Mouse (Mus musculus) stomach, postnatal 0 days (tissue): ENCODE results near the gene Ctr9. TPM values are rescaled to one million over a fixed set of nuclear protein-coding genes. Genes with fewer than 3 reads are reported as not detected.

Source experiments
- ATAC-seq: fragments of 200-750 bp; cut with Nextera tagmentation; 2 replicates; pipeline ENCODE4 v1.8.0; 2017; ENCODE audit not compliant: low FRiP score, low TSS enrichment
- DNase-seq: peaks from one replicate; pipeline ENCODE4 v3.0.0-alpha.2; 2016; ENCODE audit warnings: low spot score
- H3K27ac ChIP-seq: fragments of 300-500 bp; sonication (generic); replicated peaks from 2 replicates; pipeline ENCODE4 v1.5.1; 2014; ENCODE audit warnings: mild to moderate bottlenecking, control low read depth
- H3K27me3 ChIP-seq: fragments of 300-500 bp; sonication (generic); 2 replicates; pipeline ENCODE4 v1.6.1; 2014; ENCODE audit warnings: low read length; ENCODE audit not compliant: control insufficient read depth, insufficient read depth
- H3K36me3 ChIP-seq: fragments of 300-500 bp; sonication (generic); 2 replicates; pipeline ENCODE4 v1.6.1; 2014; ENCODE audit warnings: low read length, mixed read lengths; ENCODE audit not compliant: control insufficient read depth, insufficient read depth
- H3K4me1 ChIP-seq: fragments of 300-500 bp; sonication (generic); replicated peaks from 2 replicates; pipeline ENCODE4 v1.6.1; 2014; ENCODE audit warnings: antibody characterized with exemption; ENCODE audit not compliant: control insufficient read depth, insufficient read depth
- H3K4me2 ChIP-seq: fragments of 300-500 bp; sonication (generic); replicated peaks from 2 replicates; pipeline ENCODE4 v1.6.1; 2014; ENCODE audit warnings: low read depth, mild to moderate bottlenecking, control low read depth, moderate library complexity
- H3K4me3 ChIP-seq: fragments of 300-500 bp; sonication (generic); 2 replicates; pipeline ENCODE4 v1.5.1; 2014; ENCODE audit warnings: low read depth, low read length, control low read depth
- H3K9ac ChIP-seq: fragments of 300-500 bp; sonication (generic); 2 replicates; pipeline ENCODE4 v1.6.1; 2014; ENCODE audit warnings: mild to moderate bottlenecking, low read length, control low read depth, mixed read lengths
- H3K9me3 ChIP-seq: fragments of 300-500 bp; sonication (generic); 2 replicates; pipeline ENCODE4 v1.6.1; 2016; ENCODE audit warnings: low read length; ENCODE audit not compliant: control insufficient read depth
- CTCF ChIP-seq: IDR thresholded peaks from 2 replicates; pipeline ENCODE4 v1.5.1; 2016; ENCODE audit warnings: antibody characterized with exemption, low read depth, mild to moderate bottlenecking, moderate library complexity
- EP300 ChIP-seq: optimal IDR thresholded peaks from 2 replicates; pipeline ENCODE3; 2016; ENCODE audit warnings: antibody characterized with exemption
- WGBS: fragments of 180-500 bp; shearing (Covaris S2); extraction: QIAGEN DNeasy Blood & Tissue Kit; methylation state at CpG from one replicate; pipeline ENCODE4 v1.1.7; 2014; 5-methylcytosine and 5-hydroxymethylcytosine counted together
- polyA plus RNA-seq: library from polyadenylated mRNA; unstranded; fragments of >200 nt; fragmentation: Nextera tagmentation; extraction: Ambion mirVana; gene quantifications from 2 replicates; pipeline ENCODE4 v1.2.1, GENCODE M21; 2015

Ctr9 gene
- polyA plus RNA-seq, 1 experiment from 2014 or later = 26.4 TPM

- peaks cover 26% of the 10 kb centered on the region for H3K36me3 ChIP-seq
Observed at GRCm38 (mm10) chr7:111080876-111081275, 52.1 kb downstream of the Ctr9 start.

GRCm38 (mm10) chr7:111082043-111082821, 53.5 kb downstream of the Ctr9 start:
- under 1% methylated on average over 82 of the region's 83 CpGs for WGBS
- peak overlapping the region; percentile 100 for H3K9ac ChIP-seq
- DNase-seq (peak; percentile 90), ATAC-seq (peak; percentile 80)
- peak overlapping the region; percentile 99 for H3K4me3 ChIP-seq
- peak overlapping the region; percentile 70 for H3K4me2 ChIP-seq
- TF ChIP-seq EP300 (peak; percentile 75), CTCF (peak; percentile 40; the same call in 1 of the 2 replicates)
- peak overlapping the region; percentile 100 for H3K27ac ChIP-seq
- H3K27me3 ChIP-seq = no peaks in the 10 kb centered on the region
- H3K4me1 ChIP-seq = 0 out of 2 replicates have a peak, but pooled peaks cover 3% of the 10 kb centered on the region
- peaks cover 18% of the 10 kb centered on the region for H3K36me3 ChIP-seq
- H3K9me3 ChIP-seq = no peaks in the 10 kb centered on the region

More at GRCm38 (mm10) chr7:111080876-111081275, 52.1 kb downstream of the Ctr9 start:
- ATAC-seq (no peak), DNase-seq (no peak)
- no peaks in the 10 kb centered on the region for H3K27me3 ChIP-seq
- TF ChIP-seq EP300 = no peak
- no peak for TF ChIP-seq CTCF
- H3K4me1 ChIP-seq = 0 out of 2 replicates have a peak, but pooled peaks cover 3% of the 10 kb centered on the region
- peak overlapping the region; percentile 70 for H3K4me2 ChIP-seq
- H3K27ac ChIP-seq = no peak overlapping the region
- WGBS = 49% methylated on average over 3 of the region's 3 CpGs
- no peaks in the 10 kb centered on the region for H3K9me3 ChIP-seq
- H3K9ac ChIP-seq = peak overlapping the region; percentile 100; the same call in 1 of the 2 replicates
- peak overlapping the region; percentile 99 for H3K4me3 ChIP-seq

GRCm38 (mm10) chr7:111082822-111083732, 54.3 kb downstream of the Ctr9 start, which contains the start of gene Eif4g2:
TSS of gene Eif4g2 (minus strand) at chr7:111083030.
- WGBS = under 1% methylated on average over 68 of the region's 70 CpGs
- H3K4me3 ChIP-seq = peak within 1 kb of the TSS; percentile 99
- DNase-seq (peak; percentile 99), ATAC-seq (peak; percentile 99)
- no peaks in the 10 kb centered on the region for H3K27me3 ChIP-seq
- H3K27ac ChIP-seq = peak within 1 kb of the TSS; percentile 100
- no peaks in the 10 kb centered on the region for H3K9me3 ChIP-seq
- H3K4me1 ChIP-seq = 0 out of 2 replicates have a peak, but pooled peaks cover 3% of the 10 kb centered on the region
- H3K9ac ChIP-seq = peak within 1 kb of the TSS; percentile 100
- H3K36me3 ChIP-seq = peaks cover 12% of the 10 kb centered on the region
- TF ChIP-seq EP300 (peak; percentile 85), CTCF (no peak)
- peak within 1 kb of the TSS; percentile 70 for H3K4me2 ChIP-seq

GRCm38 (mm10) chr7:111083733-111084120, 55.0 kb downstream of the Ctr9 start:
- peaks cover 10% of the 10 kb centered on the region; the same call in 1 of the 2 replicates for H3K36me3 ChIP-seq
- no peaks in the 10 kb centered on the region for H3K9me3 ChIP-seq
- H3K4me1 ChIP-seq = 0 out of 2 replicates have a peak, but pooled peaks cover 3% of the 10 kb centered on the region
- H3K27ac ChIP-seq = peak overlapping the region; percentile 100
- H3K4me3 ChIP-seq = peak overlapping the region; percentile 99
- no peak for ATAC-seq
- DNase-seq = no peak
- no peaks in the 10 kb centered on the region for H3K27me3 ChIP-seq
- TF ChIP-seq CTCF (no peak), EP300 (no peak)
- WGBS = 9% methylated on average over 4 of the region's 4 CpGs
- peak overlapping the region; percentile 80 for H3K9ac ChIP-seq
- peak overlapping the region; percentile 62 for H3K4me2 ChIP-seq

GRCm38 (mm10) chr7:111084443-111084842, 55.7 kb downstream of the Ctr9 start:
- H3K27ac ChIP-seq = no peak overlapping the region

More at GRCm38 (mm10) chr7:111084443-111084842, 55.7 kb downstream of the Ctr9 start:
- Histone ChIP-seq H3K4me2 (no peak overlapping the region), H3K27me3 (no peaks in the 10 kb centered on the region), H3K36me3 (peaks cover 8% of the 10 kb centered on the region; the same call in 1 of the 2 replicates), H3K4me1 (0 out of 2 replicates have a peak, but pooled peaks cover 3% of the 10 kb centered on the region), H3K9me3 (no peaks in the 10 kb centered on the region), H3K4me3 (no peak overlapping the region), H3K9ac (no peak overlapping the region)
- 62% methylated on average over 2 of the region's 2 CpGs for WGBS
- no peak for ATAC-seq
- no peak for DNase-seq
- TF ChIP-seq EP300 (no peak), CTCF (no peak)
